Mouse (Mus musculus) E14TG2a.4 (cell line): ENCODE data around the gene Mfng.

Experiments used
- CTCF ChIP-seq: conservative IDR thresholded peaks from 2 replicates; pipeline ENCODE4 v1.5.1; 2014; ENCODE audit warnings: low read length
- NANOG ChIP-seq: IDR thresholded peaks from 2 replicates; pipeline ENCODE4 v1.6.1; 2014; ENCODE audit warnings: borderline replicate concordance, low read length, mixed read lengths

DNA sequence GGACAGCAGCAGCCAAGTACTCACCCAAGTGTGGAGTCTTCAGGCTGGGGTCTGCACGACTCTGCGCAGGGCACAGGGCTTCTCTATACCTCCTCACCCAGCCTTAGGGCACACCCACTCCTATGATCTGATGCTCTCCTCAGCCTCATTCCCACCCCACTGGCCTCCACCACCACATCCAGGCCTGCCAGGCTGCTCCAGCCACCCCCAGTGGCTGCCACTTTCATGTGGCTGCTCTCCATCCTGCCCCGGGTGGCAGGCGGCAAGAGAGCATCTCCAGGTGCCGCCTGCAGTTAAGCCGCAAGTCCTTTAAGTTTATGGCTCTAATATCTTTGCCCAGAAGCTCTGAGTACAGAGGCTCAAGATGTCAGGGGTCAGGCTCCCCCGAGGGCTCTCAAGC, 46.6 kb downstream of the Mfng start:
- TF ChIP-seq CTCF (no peak), NANOG (no peak)
